Mouse (Mus musculus) ES-Bruce4 (cell line): ENCODE data around the gene Ssc5d. TPM values are rescaled to one million over a fixed set of nuclear protein-coding genes. Genes with fewer than 3 reads are reported as not detected.
A peak's percentile ranks its signal among the peaks of the same experiment; 100 is the strongest.

ENCODE experiments used
- H3K27ac ChIP-seq: 2 replicates; pipeline ENCODE4 v1.5.1; 2012; ENCODE audit warnings: low read length, inconsistent platforms; ENCODE audit not compliant: insufficient read depth
- H3K27me3 ChIP-seq: 2 replicates; pipeline ENCODE4 v1.6.1; 2012; ENCODE audit warnings: mild to moderate bottlenecking, low read length, inconsistent platforms; ENCODE audit not compliant: control insufficient read depth, poor library complexity, insufficient read depth, severe bottlenecking
- H3K36me3 ChIP-seq: 2 replicates; pipeline ENCODE4 v1.6.1; 2012; ENCODE audit warnings: inconsistent platforms, mild to moderate bottlenecking, low read length, moderate library complexity; ENCODE audit not compliant: control insufficient read depth, poor library complexity, insufficient read depth, severe bottlenecking
- H3K4me1 ChIP-seq: one replicate; pipeline ENCODE4 v1.8.1; 2011; ENCODE audit warnings: low read length; ENCODE audit not compliant: control insufficient read depth, insufficient read depth
- H3K4me3 ChIP-seq: 2 replicates; pipeline ENCODE4 v1.5.1; 2011; ENCODE audit warnings: low read depth, mild to moderate bottlenecking, low read length
- H3K9ac ChIP-seq: 2 replicates; pipeline ENCODE4 v1.6.1; 2012; ENCODE audit warnings: low read depth, mild to moderate bottlenecking, inconsistent platforms; ENCODE audit not compliant: poor library complexity, severe bottlenecking
- H3K9me3 ChIP-seq: replicated peaks from 2 replicates; pipeline ENCODE4 v1.6.1; 2012; ENCODE audit warnings: mild to moderate bottlenecking, low read length, inconsistent platforms; ENCODE audit not compliant: control insufficient read depth, poor library complexity, insufficient read depth, severe bottlenecking
- CTCF ChIP-seq: IDR thresholded peaks from one replicate; pipeline ENCODE4 v1.8.1; 2011; ENCODE audit warnings: low read depth, low read length
- EP300 ChIP-seq: IDR thresholded peaks from 2 replicates; pipeline ENCODE4 v1.6.1; 2011; ENCODE audit warnings: low read depth, low read length; ENCODE audit not compliant: insufficient read depth
- POLR2A ChIP-seq: IDR thresholded peaks from one replicate; pipeline ENCODE4 v1.8.1; 2011; ENCODE audit warnings: low read length; ENCODE audit not compliant: insufficient read depth
- polyA plus RNA-seq: library from polyadenylated mRNA; stranded (reverse); fragments of >200 nt; gene quantifications from 2 replicates; pipeline ENCODE4 v1.2.4, GENCODE M21; 2011; ENCODE audit warnings: low read depth; ENCODE audit not compliant: missing spikeins, insufficient read depth, insufficient read length

Ssc5d gene
- polyA plus RNA-seq, 1 experiment: 1.5 TPM

- peaks cover 1% of the 10 kb centered on the region for H3K4me1 ChIP-seq
- H3K4me3 ChIP-seq: no peak overlapping the region
- no peaks in the 10 kb centered on the region for H3K27me3 ChIP-seq
- no peaks in the 10 kb centered on the region for H3K9me3 ChIP-seq
- TF ChIP-seq EP300 (peak; percentile 54; the same call in 1 of the 2 replicates), CTCF (no peak)
- no peak overlapping the region for H3K27ac ChIP-seq
- H3K36me3 ChIP-seq: no peaks in the 10 kb centered on the region; the same call in 1 of the 2 replicates
- H3K9ac ChIP-seq: no peak overlapping the region
Observed at GRCm38 (mm10) chr7:4902404-4902803, 23.2 kb upstream of the Ssc5d start.

- no peak for TF ChIP-seq POLR2A
- no peak for TF ChIP-seq EP300
- no peaks in the 10 kb centered on the region for H3K9me3 ChIP-seq
- no peaks in the 10 kb centered on the region for H3K27me3 ChIP-seq
- no peak within 1 kb of the TSS for H3K27ac ChIP-seq
- H3K4me1 ChIP-seq: peaks cover 3% of the 10 kb centered on the region
- peaks cover 8% of the 10 kb centered on the region for H3K36me3 ChIP-seq
- H3K4me3 ChIP-seq: no peak within 1 kb of the TSS
- H3K9ac ChIP-seq: no peak within 1 kb of the TSS
Observed at GRCm38 (mm10) chr7:4906466-4906950, 19.1 kb upstream of the Ssc5d start, which contains the start of gene Gm36210. Gene Gm36210 (minus strand): TSS chr7:4906516.

GRCm38 (mm10) chr7:4911561-4911960 is 14.0 kb upstream of the Ssc5d start:
- Histone ChIP-seq H3K9me3 (no peaks in the 10 kb centered on the region), H3K9ac (peak overlapping the region; percentile 84), H3K36me3 (peaks cover 8% of the 10 kb centered on the region), H3K27me3 (no peaks in the 10 kb centered on the region), H3K4me3 (peak overlapping the region; percentile 100), H3K27ac (no peak overlapping the region), H3K4me1 (peaks cover 3% of the 10 kb centered on the region)
- TF ChIP-seq CTCF (peak; percentile 68), POLR2A (no peak), EP300 (no peak)

GRCm38 (mm10) chr7:4912248-4912647 is 13.3 kb upstream of the Ssc5d start:
- Histone ChIP-seq H3K4me3 (peak overlapping the region; percentile 100), H3K9me3 (no peaks in the 10 kb centered on the region), H3K36me3 (peaks cover 8% of the 10 kb centered on the region), H3K4me1 (peaks cover 3% of the 10 kb centered on the region), H3K27ac (peak overlapping the region; percentile 82), H3K9ac (peak overlapping the region; percentile 84), H3K27me3 (no peaks in the 10 kb centered on the region)
- 0 out of 2 replicates have a peak, but pooled peaks have one; percentile 23 for TF ChIP-seq EP300
- peak; percentile 98 for TF ChIP-seq POLR2A
- TF ChIP-seq CTCF: no peak

GRCm38 (mm10) chr7:4915007-4915665 is 10.4 kb upstream of the Ssc5d start, which contains the start of gene Zfp628:
Gene Zfp628 (plus strand): TSS chr7:4915217.
- Histone ChIP-seq H3K27ac (peak within 1 kb of the TSS; percentile 47), H3K9ac (peak within 1 kb of the TSS; percentile 96), H3K27me3 (no peaks in the 10 kb centered on the region), H3K36me3 (no peaks in the 10 kb centered on the region), H3K4me3 (peak within 1 kb of the TSS; percentile 92), H3K4me1 (peaks cover 1% of the 10 kb centered on the region), H3K9me3 (no peaks in the 10 kb centered on the region)
- TF ChIP-seq POLR2A (peak; percentile 78), CTCF (no peak)

- Histone ChIP-seq H3K9me3 (no peaks in the 10 kb centered on the region), H3K4me3 (peak overlapping the region; percentile 92), H3K36me3 (no peaks in the 10 kb centered on the region), H3K27ac (no peak overlapping the region), H3K27me3 (no peaks in the 10 kb centered on the region), H3K9ac (peak overlapping the region; percentile 96), H3K4me1 (no peaks in the 10 kb centered on the region)
- TF ChIP-seq POLR2A: no peak
- no peak for TF ChIP-seq EP300
- TF ChIP-seq CTCF: no peak
Observed at GRCm38 (mm10) chr7:4915669-4916416, 9.7 kb upstream of the Ssc5d start.
